Mouse (Mus musculus) stomach, embryonic 16.5 days (tissue): ENCODE results near the gene Rnf169. TPM values are rescaled to one million over a fixed set of nuclear protein-coding genes. Genes with fewer than 3 reads are reported as not detected.
A peak's percentile ranks its signal among the peaks of the same experiment; 100 is the strongest.
"Not testable (repeated sequence)": the region's sequence is repeated elsewhere in the genome, so short reads cannot be mapped to it uniquely, and the experiment has no call there.

Source experiments
- ATAC-seq: fragments of 200-750 bp; cut with Nextera tagmentation; 2 replicates; pipeline ENCODE4 v1.8.0; 2017; ENCODE audit warnings: moderate number of reproducible peaks, moderate TSS enrichment; ENCODE audit not compliant: insufficient read depth, low FRiP score
- H3K27ac ChIP-seq: fragments of 300-500 bp; sonication (generic); 2 replicates; pipeline ENCODE4 v1.5.1; 2014; ENCODE audit warnings: low read length
- H3K27me3 ChIP-seq: fragments of 300-500 bp; sonication (generic); 2 replicates; pipeline ENCODE4 v1.6.1; 2014; ENCODE audit warnings: low read length, control low read depth, mixed read lengths; ENCODE audit not compliant: control insufficient read depth, insufficient read depth
- H3K36me3 ChIP-seq: fragments of 300-500 bp; sonication (generic); 2 replicates; pipeline ENCODE4 v1.6.1; 2014; ENCODE audit warnings: low read length; ENCODE audit not compliant: control insufficient read depth, insufficient read depth
- H3K4me1 ChIP-seq: fragments of 300-500 bp; sonication (generic); 2 replicates; pipeline ENCODE4 v1.6.1; 2014; ENCODE audit warnings: low read length, control low read depth, mixed read lengths; ENCODE audit not compliant: control insufficient read depth, insufficient read depth
- H3K4me2 ChIP-seq: fragments of 300-500 bp; sonication (generic); 2 replicates; pipeline ENCODE4 v1.6.1; 2014; ENCODE audit warnings: low read depth, low read length, mixed read lengths
- H3K4me3 ChIP-seq: fragments of 300-500 bp; sonication (generic); replicated peaks from 2 replicates; pipeline ENCODE4 v1.5.1; 2014; ENCODE audit warnings: mild to moderate bottlenecking, low read length
- H3K9ac ChIP-seq: fragments of 300-500 bp; sonication (generic); 2 replicates; pipeline ENCODE4 v1.6.1; 2014; ENCODE audit warnings: low read length
- H3K9me3 ChIP-seq: fragments of 300-500 bp; sonication (generic); replicated peaks from 2 replicates; pipeline ENCODE4 v1.6.1; 2016; ENCODE audit warnings: low read length, control low read depth; ENCODE audit not compliant: control insufficient read depth
- WGBS: fragments of 180-500 bp; shearing (Covaris S2); extraction: QIAGEN DNeasy Blood & Tissue Kit; methylation state at CpG from one replicate; pipeline ENCODE4 v1.1.7; 2014; 5-methylcytosine and 5-hydroxymethylcytosine counted together
- polyA plus RNA-seq: library from polyadenylated mRNA; unstranded; fragments of >200 nt; fragmentation: Nextera tagmentation; extraction: Ambion mirVana; gene quantifications from 2 replicates; pipeline ENCODE4 v1.2.1, GENCODE M21; 2015

Gene Rnf169
- polyA plus RNA-seq, 1 experiment from 2014 or later, result 4.5 TPM

- WGBS, result 80% methylated on average over 3 of the region's 3 CpGs
- H3K36me3 ChIP-seq, H3K27ac ChIP-seq, H3K27me3 ChIP-seq, H3K4me2 ChIP-seq, ATAC-seq, H3K9ac ChIP-seq, H3K9me3 ChIP-seq, H3K4me3 ChIP-seq: not testable (repeated sequence)
- H3K4me1 ChIP-seq, result peaks cover 21% of the 10 kb centered on the region
Measured at GRCm38 (mm10) chr7:99972912-99973311, 7.3 kb downstream of the Rnf169 start.

GRCm38 (mm10) chr7:99971926-99972325 lies 8.3 kb downstream of the Rnf169 start:
- no peak for ATAC-seq
- Histone ChIP-seq H3K9me3 (peaks cover 2% of the 10 kb centered on the region; the same call in 1 of the 2 replicates), H3K9ac (no peak overlapping the region), H3K4me1 (peaks cover 21% of the 10 kb centered on the region), H3K4me3 (no peak overlapping the region), H3K27ac (no peak overlapping the region), H3K4me2 (no peak overlapping the region), H3K27me3 (no peaks in the 10 kb centered on the region), H3K36me3 (no peaks in the 10 kb centered on the region)
- WGBS, result 51% methylated on average over 2 of the region's 2 CpGs

DNA sequence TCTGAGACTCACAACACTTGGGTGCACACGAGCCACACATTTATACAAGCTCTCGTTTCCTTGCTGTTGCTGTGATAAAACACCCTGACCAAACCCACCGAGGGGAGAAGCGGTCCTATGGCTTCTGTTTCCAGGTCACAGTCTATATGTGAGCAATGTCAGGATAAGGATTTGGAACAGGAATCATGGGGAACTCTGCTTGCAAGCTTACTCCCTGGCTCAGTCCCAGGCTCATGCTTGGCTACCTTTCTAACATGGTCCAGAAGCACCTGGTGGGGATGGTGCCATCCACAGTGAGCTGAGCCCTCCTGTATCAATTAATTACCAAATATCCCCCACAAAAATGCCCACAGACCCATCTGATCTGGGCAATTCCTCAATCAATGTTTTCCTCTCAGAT lies 11.1 kb downstream of the Rnf169 start:
- no peak for ATAC-seq
- Histone ChIP-seq H3K4me2 (no peak overlapping the region), H3K36me3 (no peaks in the 10 kb centered on the region), H3K4me1 (peaks cover 29% of the 10 kb centered on the region), H3K27me3 (no peaks in the 10 kb centered on the region), H3K9me3 (no peaks in the 10 kb centered on the region), H3K4me3 (no peak overlapping the region), H3K9ac (no peak overlapping the region), H3K27ac (no peak overlapping the region)
- WGBS, result 76% methylated on average over 4 of the region's 4 CpGs

DNA sequence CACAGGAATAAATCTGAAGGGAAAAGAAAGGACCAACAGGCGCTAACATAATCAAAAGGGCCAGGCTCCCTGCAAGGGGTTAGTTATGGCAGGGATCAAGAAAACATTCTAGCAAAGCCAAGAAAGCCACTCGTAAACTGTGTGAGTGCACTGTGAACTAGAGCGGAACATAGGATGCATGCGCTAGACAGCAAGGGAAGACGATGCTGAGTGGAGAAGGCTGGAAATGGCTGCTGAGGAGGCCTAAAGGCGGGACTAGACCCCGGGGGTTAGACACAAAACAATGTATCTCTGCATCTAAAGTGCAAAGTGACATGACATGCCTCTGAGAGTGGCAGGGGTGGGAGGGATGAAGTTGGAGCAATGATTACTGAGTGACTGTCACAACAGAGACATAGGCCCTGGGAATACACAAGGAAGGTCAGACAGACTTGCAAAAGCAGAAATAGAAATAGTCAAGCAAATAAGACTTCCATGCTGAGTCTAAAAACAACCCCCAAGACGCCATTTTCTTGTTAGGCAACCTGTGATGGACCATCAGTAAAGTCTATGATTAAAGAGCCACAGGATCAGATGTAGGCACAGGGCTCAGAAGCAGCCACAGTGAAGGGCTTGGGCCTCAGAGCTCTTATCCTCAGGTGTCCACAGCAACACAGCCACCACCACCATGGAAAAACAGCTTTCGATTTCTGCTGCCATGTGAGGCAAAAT lies 14.1 kb downstream of the Rnf169 start:
- no peak overlapping the region for H3K9ac ChIP-seq
- no peaks in the 10 kb centered on the region for H3K9me3 ChIP-seq
- 57% methylated on average over 9 of the region's 9 CpGs for WGBS
- peaks cover 32% of the 10 kb centered on the region for H3K4me1 ChIP-seq
- H3K4me3 ChIP-seq, result no peak overlapping the region
- no peak for ATAC-seq
- no peaks in the 10 kb centered on the region for H3K36me3 ChIP-seq
- no peak overlapping the region; the same call in 1 of the 2 replicates for H3K4me2 ChIP-seq
- peak overlapping the region; percentile 40 for H3K27ac ChIP-seq
- H3K27me3 ChIP-seq, result no peaks in the 10 kb centered on the region

- H3K4me1 ChIP-seq, result peaks cover 34% of the 10 kb centered on the region
- WGBS, result 21% methylated on average over 9 of the region's 9 CpGs
- peak; percentile 62; the same call in 1 of the 2 replicates for ATAC-seq
- peak overlapping the region; percentile 60 for H3K9ac ChIP-seq
- peak overlapping the region; percentile 86 for H3K27ac ChIP-seq
- no peak overlapping the region; the same call in 1 of the 2 replicates for H3K4me3 ChIP-seq
- peak overlapping the region; percentile 36 for H3K4me2 ChIP-seq
- H3K9me3 ChIP-seq, result no peaks in the 10 kb centered on the region
- no peaks in the 10 kb centered on the region for H3K36me3 ChIP-seq
- H3K27me3 ChIP-seq, result no peaks in the 10 kb centered on the region
Measured at GRCm38 (mm10) chr7:99965020-99965841, 15.0 kb downstream of the Rnf169 start.

GRCm38 (mm10) chr7:99963237-99963860 lies 16.9 kb downstream of the Rnf169 start:
- WGBS, result 76% methylated on average over 3 of the region's 3 CpGs
- Histone ChIP-seq H3K4me1 (peaks cover 34% of the 10 kb centered on the region), H3K9me3 (no peaks in the 10 kb centered on the region), H3K4me2 (no peak overlapping the region), H3K27me3 (no peaks in the 10 kb centered on the region), H3K4me3 (no peak overlapping the region), H3K36me3 (no peaks in the 10 kb centered on the region), H3K9ac (no peak overlapping the region), H3K27ac (peak overlapping the region; percentile 42)
- no peak for ATAC-seq

- H3K4me3 ChIP-seq, result no peak overlapping the region
- no peak overlapping the region for H3K4me2 ChIP-seq
- WGBS, result 66% methylated on average over 8 of the region's 8 CpGs
- H3K9ac ChIP-seq, result no peak overlapping the region
- no peaks in the 10 kb centered on the region for H3K9me3 ChIP-seq
- peaks cover 34% of the 10 kb centered on the region for H3K4me1 ChIP-seq
- ATAC-seq, result no peak
- no peaks in the 10 kb centered on the region for H3K36me3 ChIP-seq
- H3K27me3 ChIP-seq, result no peaks in the 10 kb centered on the region
- H3K27ac ChIP-seq, result peak overlapping the region; percentile 67
Measured at GRCm38 (mm10) chr7:99962536-99963236, 17.6 kb downstream of the Rnf169 start.

GRCm38 (mm10) chr7:99961518-99961917 lies 18.7 kb downstream of the Rnf169 start:
- H3K27ac ChIP-seq, result no peak overlapping the region
- H3K27me3 ChIP-seq, result no peaks in the 10 kb centered on the region
- no peaks in the 10 kb centered on the region for H3K9me3 ChIP-seq
- H3K9ac ChIP-seq, result no peak overlapping the region
- no peak for ATAC-seq
- no peak overlapping the region for H3K4me3 ChIP-seq
- H3K36me3 ChIP-seq, result no peaks in the 10 kb centered on the region
- peaks cover 30% of the 10 kb centered on the region for H3K4me1 ChIP-seq
- H3K4me2 ChIP-seq, result no peak overlapping the region
- WGBS, result 79% methylated on average over 2 of the region's 2 CpGs
